Mouse (Mus musculus): ENCODE results near the gene Scgb2b11. TPM values are rescaled to one million over a fixed set of nuclear protein-coding genes. Genes with fewer than 3 reads are reported as not detected.
"Not testable (repeated sequence)": the region's sequence is repeated elsewhere in the genome, so short reads cannot be mapped to it uniquely, and the experiment has no call there.

Gene Scgb2b11
- polyA plus RNA-seq (2012; ENCODE audit: insufficient read depth, insufficient read length, low replicate concordance, missing spikeins): not detected in 2 replicates

DNA sequence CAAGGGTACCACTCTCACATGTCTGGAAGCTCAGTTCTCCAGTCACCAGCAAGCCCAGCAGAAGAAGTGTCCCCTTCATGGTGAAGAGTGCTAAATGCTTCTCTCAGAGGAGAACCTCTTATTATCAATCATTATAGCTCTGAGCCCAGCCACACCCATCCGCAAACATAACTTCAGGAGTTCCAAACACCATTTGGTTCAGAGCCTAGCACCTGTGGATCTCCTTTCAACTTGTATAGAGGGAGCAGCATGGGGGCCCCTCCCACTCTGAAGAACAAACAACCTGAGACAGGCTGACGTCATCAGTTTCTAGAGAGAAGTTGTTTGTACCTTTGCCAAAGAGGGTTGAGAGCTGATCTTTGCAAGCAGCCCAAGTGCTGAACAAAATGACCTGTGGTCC, at the start of gene Scgb2b11:
Scgb2b11 (minus strand) TSS at position 101 of the 400 bp plus-strand sequence.
- WGBS: 86% methylated on average over 2 of the region's 2 CpGs
- H3K4me1 ChIP-seq (ENCODE audit: control insufficient read depth, insufficient read depth, low read length); H3K27ac ChIP-seq (ENCODE audit: insufficient read depth, low read depth, low read length); H3K4me3 ChIP-seq (ENCODE audit: insufficient read depth, low read depth, low read length): not testable (repeated sequence)

- H3K4me1 ChIP-seq (ENCODE audit: control insufficient read depth, insufficient read depth, low read length); H3K27ac ChIP-seq (ENCODE audit: insufficient read depth, low read depth, low read length); H3K4me3 ChIP-seq (ENCODE audit: insufficient read depth, low read depth, low read length): not testable (repeated sequence)
- WGBS: no CpG with 5 or more reads among the region's 2 CpGs
Observed at GRCm38 (mm10) chr7:32222540-32222939, 11.6 kb upstream of the Scgb2b11 start, which contains the start of gene Scgb1b11. Scgb1b11 (plus strand) TSS chr7:32222840.

Other genes with a start within 250 kb of the Scgb2b11 start
- not detected in 2 replicates for gene Scgb1b10, start 110.3 kb downstream of the Scgb2b11 start, polyA plus RNA-seq (2012; ENCODE audit: insufficient read depth, insufficient read length, low replicate concordance, missing spikeins)
- gene Scgb1b11, start 11.7 kb upstream of the Scgb2b11 start, polyA plus RNA-seq (2012; ENCODE audit: insufficient read depth, insufficient read length, low replicate concordance, missing spikeins): not detected in 2 replicates
- gene Scgb2b12, start 116.1 kb upstream of the Scgb2b11 start, polyA plus RNA-seq (2012; ENCODE audit: insufficient read depth, insufficient read length, low replicate concordance, missing spikeins): not detected in 2 replicates
- gene Scgb1b12, start 123.0 kb upstream of the Scgb2b11 start, polyA plus RNA-seq (2012; ENCODE audit: insufficient read depth, insufficient read length, low replicate concordance, missing spikeins): not detected in 2 replicates
- gene Scgb1b29, start 230.4 kb upstream of the Scgb2b11 start, polyA plus RNA-seq (2012; ENCODE audit: insufficient read depth, insufficient read length, low replicate concordance, missing spikeins): not detected in 2 replicates

Data from olfactory bulb, adult 2 months (tissue).